Mouse (Mus musculus) right cerebral cortex, postnatal 25 days (tissue): Measurements from ENCODE around the gene 4930544G11Rik.

Source experiments
- DNase-seq: peaks from one replicate; pipeline ENCODE4 v3.0.0; 2022

The 4930544G11Rik gene

GRCm38 (mm10) chr6:65952309-65952708 is at the start of gene 4930544G11Rik:
4930544G11Rik (plus strand) TSS chr6:65952609.
- no peak for DNase-seq

DNA sequence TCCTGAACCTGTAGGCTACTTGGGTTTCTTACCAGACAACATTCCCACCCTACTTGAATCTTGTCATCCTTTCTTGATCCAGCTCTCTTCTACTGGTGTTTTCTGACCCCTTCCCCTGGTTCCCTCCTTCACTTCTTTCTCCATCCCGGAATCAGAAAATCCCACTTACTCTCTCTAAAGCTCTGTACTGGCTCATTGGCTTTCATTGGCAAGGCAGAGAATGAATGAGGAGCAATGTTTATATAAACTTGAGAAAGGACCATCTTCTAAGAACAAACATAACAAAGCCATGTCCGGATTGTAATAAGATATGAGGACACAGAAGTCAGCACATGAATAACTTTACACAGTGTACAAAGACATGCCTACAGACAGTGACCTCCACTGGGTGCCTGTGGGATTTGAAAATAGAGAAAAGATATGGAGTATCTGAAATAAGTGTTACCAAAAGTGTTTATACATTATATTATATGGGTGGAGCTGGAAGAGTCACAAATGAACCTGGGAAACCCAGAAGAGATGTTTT is 45.7 kb upstream of the 4930544G11Rik start:
- DNase-seq: no peak

- DNase-seq: no peak
Observed at GRCm38 (mm10) chr6:65915421-65915820, 37.0 kb upstream of the 4930544G11Rik start.

- DNase-seq: no peak
Observed at GRCm38 (mm10) chr6:65921703-65922102, 30.7 kb upstream of the 4930544G11Rik start.

DNA sequence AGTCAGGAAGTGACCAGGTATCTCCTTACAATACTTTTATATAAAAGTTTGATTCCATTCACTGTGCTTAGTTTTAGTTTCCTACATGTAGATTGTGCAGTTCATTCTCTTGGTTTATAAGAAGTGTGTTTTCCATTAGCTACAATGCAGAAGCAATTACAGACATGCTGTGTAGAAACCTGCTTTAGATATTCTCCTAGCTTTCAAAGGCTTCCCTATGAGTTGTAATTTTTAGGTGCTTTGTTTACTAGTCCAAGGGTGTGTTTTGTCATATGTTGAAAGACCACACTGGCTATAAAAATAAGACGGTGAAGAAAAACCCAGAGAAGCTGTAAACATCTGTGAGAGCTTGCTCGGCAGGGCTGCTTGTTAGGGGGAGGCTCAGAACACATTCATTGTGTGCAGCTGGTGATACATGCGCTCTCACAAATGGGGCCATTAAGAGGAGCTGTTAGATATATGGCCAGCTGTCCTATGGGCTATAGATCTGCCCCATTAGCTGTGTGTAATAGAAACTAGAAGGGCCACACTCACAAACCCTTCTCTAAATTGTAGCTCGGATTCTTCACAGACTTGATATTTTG is 28.8 kb upstream of the 4930544G11Rik start:
- no peak for DNase-seq

DNA sequence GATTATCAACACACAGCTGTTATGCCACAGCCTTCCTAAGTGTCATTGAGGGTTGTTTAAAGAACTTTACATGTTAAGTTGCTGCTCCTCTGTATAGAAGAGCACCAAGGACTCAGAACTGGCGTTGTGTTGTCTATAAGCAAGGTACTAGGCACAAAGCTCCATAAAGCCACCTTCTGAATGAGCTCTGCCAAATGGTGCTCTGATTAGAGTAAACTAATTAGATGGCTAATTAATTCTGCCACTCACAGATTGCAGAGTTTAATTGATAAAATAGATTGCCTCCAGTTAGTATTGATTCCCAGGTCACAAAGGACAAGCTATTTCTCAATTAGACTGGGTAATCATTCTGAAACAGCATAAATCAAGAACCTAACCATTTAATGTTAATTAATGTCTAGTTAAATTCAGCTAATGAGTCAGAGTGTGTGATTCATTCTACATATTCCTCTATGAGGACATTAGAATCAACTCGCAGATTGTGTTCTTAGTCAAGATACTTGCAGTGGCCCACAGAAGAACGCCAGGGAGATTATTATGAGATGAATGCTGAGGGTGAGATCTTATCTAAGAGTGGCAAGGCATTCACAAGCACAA is 26.6 kb upstream of the 4930544G11Rik start:
- DNase-seq: no peak

DNA sequence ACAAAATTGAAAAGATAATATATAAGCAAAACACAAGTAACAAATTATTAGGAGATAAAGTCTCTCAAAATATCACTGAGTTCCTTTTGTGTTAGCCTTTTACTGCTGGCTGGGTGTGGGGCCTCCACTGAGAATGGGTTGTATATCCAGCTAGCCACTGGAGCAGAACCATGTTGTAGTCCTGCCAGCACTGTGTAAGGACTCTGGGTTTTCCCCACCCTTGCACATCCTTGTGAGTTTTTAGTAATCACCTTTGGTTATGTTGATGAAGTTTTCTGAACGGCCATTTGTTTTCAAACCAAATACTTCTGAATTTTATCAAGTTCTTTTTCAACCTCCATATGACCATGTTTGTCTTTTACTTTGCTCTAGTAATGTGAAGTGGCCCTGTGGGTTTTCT is 21.9 kb upstream of the 4930544G11Rik start:
- no peak for DNase-seq

GRCm38 (mm10) chr6:65932776-65933175 is 19.6 kb upstream of the 4930544G11Rik start:
- no peak for DNase-seq

GRCm38 (mm10) chr6:65933177-65933576 is 19.2 kb upstream of the 4930544G11Rik start:
- DNase-seq: no peak

DNA sequence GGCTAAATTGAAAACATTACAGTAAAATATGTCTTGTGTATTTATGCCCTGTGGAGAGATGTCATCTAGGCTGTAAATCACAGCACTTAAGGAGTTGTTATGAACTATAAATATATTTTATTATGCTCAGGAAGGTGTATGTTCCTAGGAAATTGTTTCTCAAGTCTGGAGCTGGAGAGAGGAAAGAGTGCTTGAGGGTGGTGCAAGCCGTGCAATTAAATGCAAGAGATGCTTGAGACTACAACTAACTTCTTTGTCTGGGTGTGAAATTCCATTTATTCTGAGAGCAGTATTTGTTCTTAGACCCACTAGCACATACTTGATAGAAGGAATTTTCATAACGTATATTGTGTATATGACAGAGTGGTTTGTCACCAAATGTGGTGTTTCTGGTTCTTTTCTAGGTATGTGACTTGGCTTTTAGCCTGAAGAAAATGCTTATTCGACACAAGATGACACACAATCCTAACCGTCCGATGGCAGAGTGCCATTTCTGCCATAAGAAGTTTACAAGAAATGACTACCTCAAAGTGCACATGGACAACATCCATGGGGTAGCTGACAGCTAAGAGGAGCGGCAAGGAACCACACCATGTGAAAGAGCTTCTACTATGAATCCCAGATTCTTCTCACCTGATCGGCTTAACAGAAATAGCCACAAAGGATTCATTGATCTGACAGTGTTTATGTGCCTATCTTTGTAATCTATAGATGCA is 16.7 kb upstream of the 4930544G11Rik start:
- no peak for DNase-seq

DNA sequence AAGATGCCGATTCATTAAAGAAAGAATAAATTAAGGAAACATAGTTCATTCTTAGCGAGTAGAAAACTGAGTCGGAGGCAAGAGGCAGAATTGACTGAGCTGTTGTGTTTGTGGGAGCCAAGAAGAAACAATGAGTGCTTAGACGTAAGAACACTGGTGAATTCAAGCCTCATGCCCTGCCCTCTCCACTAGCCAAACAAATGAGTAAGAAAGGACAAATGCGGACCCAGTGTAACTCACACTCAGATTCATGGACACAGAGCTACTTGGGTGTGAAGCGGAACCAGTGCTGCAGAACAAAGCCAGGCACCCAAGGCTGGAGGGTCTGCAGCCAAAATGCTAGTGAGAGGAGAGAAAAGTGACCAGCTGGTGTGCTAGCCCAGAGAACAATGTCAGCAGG is 1.9 kb upstream of the 4930544G11Rik start:
- no peak for DNase-seq

- no peak for DNase-seq
Observed at GRCm38 (mm10) chr6:65969386-65970111, 17.1 kb downstream of the 4930544G11Rik start.

DNA sequence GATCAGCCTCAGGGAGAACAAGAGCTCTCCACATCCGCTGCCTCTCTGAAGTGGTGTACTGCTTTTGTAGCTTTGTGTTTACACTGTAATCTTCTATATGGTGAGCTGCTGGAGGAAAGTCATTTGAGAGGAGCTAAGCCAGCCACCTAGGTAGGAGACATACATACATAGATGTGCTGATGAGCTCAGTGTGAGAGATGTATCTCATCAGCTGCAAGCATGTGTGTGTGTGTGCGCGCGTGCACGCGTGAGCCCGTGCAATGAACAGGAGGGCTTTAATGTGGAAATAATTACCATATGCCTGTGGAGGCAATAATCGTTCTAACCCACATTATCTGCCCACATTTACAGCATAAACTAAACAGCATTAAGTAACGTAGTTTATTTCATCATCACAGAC is 18.0 kb downstream of the 4930544G11Rik start:
- no peak for DNase-seq

GRCm38 (mm10) chr6:65992081-65992480 is 39.7 kb downstream of the 4930544G11Rik start:
- DNase-seq: no peak

DNA sequence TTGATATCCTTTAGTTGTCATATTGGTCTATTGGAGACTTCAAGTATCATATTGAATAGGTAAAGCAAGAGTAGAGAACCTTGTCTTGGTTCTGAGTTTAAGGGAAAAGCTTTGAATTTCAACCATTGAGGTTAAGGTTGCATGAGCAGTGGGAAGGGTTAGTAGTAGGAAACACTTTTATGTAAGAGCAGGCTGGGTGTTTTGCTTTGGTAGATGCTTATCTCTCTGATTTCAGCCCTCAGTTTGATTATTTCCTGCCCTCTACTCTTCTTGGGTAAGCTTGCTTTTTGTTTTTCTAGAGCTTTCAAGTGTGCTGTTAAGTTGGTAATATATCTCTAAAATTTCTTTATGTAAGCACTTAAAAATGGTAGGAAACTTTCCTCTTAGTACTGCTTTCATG is 45.9 kb downstream of the 4930544G11Rik start:
- DNase-seq: no peak
